Mouse (Mus musculus) testis, adult 2 months (tissue): ENCODE data around the gene Apoc3. TPM values are rescaled to one million over a fixed set of nuclear protein-coding genes. Genes with fewer than 3 reads are reported as not detected.

ENCODE experiments used
- H3K27ac ChIP-seq: fragments of 200-500 bp; 2 replicates; pipeline ENCODE4 v1.5.1; 2012; ENCODE audit warnings: low read depth, low read length; ENCODE audit not compliant: control insufficient read depth, insufficient read depth
- H3K27me3 ChIP-seq: fragments of 200-500 bp; 2 replicates; pipeline ENCODE4 v1.6.1; 2012; ENCODE audit warnings: mild to moderate bottlenecking, low read length, moderate library complexity; ENCODE audit not compliant: control insufficient read depth, insufficient read depth
- H3K36me3 ChIP-seq: fragments of 200-500 bp; 2 replicates; pipeline ENCODE4 v1.6.1; 2012; ENCODE audit warnings: mild to moderate bottlenecking, low read length; ENCODE audit not compliant: control insufficient read depth, insufficient read depth
- H3K4me1 ChIP-seq: fragments of 200-500 bp; 2 replicates; pipeline ENCODE4 v1.6.1; 2012; ENCODE audit warnings: low read length; ENCODE audit not compliant: control insufficient read depth, insufficient read depth
- H3K4me3 ChIP-seq: fragments of 200-500 bp; 2 replicates; pipeline ENCODE4 v1.5.1; 2012; ENCODE audit warnings: low read depth, mild to moderate bottlenecking, low read length, moderate library complexity, mixed read lengths; ENCODE audit not compliant: control insufficient read depth
- CTCF ChIP-seq: fragments of 200-500 bp; IDR thresholded peaks from 2 replicates; pipeline ENCODE4 v1.5.1; 2012; ENCODE audit warnings: low read depth, mild to moderate bottlenecking, inconsistent platforms, low read length, moderate library complexity; ENCODE audit not compliant: control insufficient read depth, insufficient read depth, insufficient replicate concordance
- POLR2A ChIP-seq: fragments of 200-500 bp; IDR thresholded peaks from 2 replicates; pipeline ENCODE4 v1.6.1; 2012; ENCODE audit warnings: low read depth, mild to moderate bottlenecking, inconsistent platforms, low read length, moderate library complexity; ENCODE audit not compliant: control insufficient read depth
- polyA plus RNA-seq: library from polyadenylated mRNA; depleted of rRNA; stranded (reverse); fragments of >200 nt; gene quantifications from 2 replicates; pipeline ENCODE4 v1.2.3, GENCODE M21; 2012

Gene Apoc3
- polyA plus RNA-seq, 1 experiment, result not detected

DNA sequence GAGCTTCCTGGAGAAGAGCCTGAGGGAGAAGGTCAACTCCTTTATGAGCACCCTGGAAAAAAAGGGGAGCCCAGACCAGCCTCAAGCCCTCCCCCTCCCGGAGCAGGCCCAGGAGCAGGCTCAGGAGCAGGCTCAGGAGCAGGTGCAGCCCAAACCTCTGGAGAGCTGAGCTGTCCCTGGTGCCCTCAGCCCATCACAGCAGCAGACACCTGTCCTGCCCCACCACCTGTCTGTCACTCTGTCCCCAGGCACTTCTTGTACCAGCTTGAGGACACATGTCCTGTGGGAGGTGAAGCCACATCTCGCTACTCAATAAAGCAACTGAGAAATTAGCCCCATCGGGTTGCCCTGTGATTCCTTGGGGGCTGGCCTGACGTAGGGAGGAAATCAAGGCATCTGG lies 7.7 kb upstream of the Apoc3 start:
- H3K4me3 ChIP-seq, result no peak overlapping the region
- no peaks in the 10 kb centered on the region for H3K4me1 ChIP-seq
- no peak overlapping the region for H3K27ac ChIP-seq
- TF ChIP-seq CTCF, result no peak
- no peak for TF ChIP-seq POLR2A
- no peaks in the 10 kb centered on the region for H3K27me3 ChIP-seq
- no peaks in the 10 kb centered on the region for H3K36me3 ChIP-seq

DNA sequence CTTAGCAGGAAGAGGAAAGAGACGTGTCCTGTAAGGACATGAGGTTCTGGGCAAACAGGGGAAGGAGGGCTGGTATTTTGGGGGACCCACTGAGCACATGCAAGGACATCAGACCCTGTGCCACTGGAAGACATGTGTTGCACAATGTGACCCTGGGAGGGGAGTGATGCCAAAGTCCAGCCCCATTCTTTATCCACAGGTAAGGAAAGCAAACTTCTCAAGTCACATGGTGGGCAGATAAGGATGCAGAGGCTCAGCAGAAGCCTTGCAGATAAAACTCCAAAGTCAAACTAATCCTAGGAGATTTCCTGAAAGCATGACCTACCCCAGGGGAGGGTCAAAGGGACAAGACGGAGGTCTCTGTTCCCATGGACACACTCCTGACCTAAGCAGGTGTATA lies 6.4 kb upstream of the Apoc3 start:
- H3K36me3 ChIP-seq, result no peaks in the 10 kb centered on the region
- no peak for TF ChIP-seq POLR2A
- no peak for TF ChIP-seq CTCF
- H3K27ac ChIP-seq, result no peak overlapping the region

DNA sequence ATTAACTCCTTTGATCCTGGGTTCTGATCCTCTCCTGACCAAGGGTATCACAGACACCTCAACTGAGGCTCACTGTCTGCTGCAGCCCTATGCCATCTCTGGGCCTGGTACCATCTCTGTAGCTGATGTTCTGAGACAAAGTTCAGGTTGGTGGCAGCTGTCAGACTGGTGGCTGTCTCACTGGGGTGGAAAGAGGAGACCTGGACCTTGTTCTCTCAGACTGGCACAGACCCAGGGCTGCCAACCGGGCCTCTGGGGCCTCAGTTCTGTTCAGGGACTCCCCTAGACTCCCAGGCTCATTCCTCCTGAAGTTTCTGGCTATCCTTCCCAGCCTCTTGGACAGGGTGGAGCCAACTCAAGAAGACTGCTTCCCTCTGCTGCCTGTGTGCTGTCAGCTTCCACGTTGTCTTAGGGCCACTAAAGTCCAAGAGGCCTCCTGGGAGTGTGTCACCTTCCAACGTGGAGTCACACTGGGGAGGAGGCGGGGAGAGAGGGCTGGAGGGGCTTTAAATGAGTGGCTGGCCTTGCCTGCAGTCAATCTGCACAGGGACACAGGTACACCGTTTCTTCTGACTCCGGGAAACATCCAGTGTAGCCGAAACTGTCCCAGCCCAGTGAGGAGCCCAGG lies 5.2 kb upstream of the Apoc3 start, which contains the start of gene Apoa4:
Gene Apoa4 (plus strand): TSS at position 171 of the 628 bp plus-strand sequence.
- no peaks in the 10 kb centered on the region for H3K4me1 ChIP-seq
- H3K4me3 ChIP-seq, result no peak within 1 kb of the TSS
- H3K36me3 ChIP-seq, result no peaks in the 10 kb centered on the region
- no peaks in the 10 kb centered on the region for H3K27me3 ChIP-seq
- TF ChIP-seq POLR2A (no peak), CTCF (no peak)
- H3K27ac ChIP-seq, result no peak within 1 kb of the TSS

More for the DNA sequence above, 6.4 kb upstream of the Apoc3 start:
- Histone ChIP-seq H3K27me3 (no peaks in the 10 kb centered on the region), H3K4me1 (no peaks in the 10 kb centered on the region), H3K4me3 (no peak overlapping the region)

DNA sequence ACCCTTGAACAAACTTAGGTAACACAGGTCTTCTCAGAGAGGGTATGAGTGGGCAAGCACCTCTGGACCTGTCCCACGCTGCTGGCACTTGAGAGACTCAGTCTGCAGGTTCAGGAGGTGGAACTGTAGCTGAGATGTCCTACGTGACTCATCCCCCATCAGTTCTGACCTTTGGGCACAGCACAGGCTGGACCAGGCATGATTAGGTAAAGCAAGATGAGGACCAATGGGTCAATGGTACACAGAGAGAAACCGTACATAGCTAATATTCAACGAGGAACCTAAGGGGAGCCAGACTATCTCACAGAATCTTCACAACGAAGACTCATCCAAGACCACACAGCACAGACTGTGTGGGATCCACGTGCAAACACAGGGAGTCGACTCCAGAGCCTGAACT lies 3.4 kb upstream of the Apoc3 start:
- Histone ChIP-seq H3K4me3 (no peak overlapping the region), H3K27ac (no peak overlapping the region), H3K4me1 (no peaks in the 10 kb centered on the region), H3K36me3 (no peaks in the 10 kb centered on the region), H3K27me3 (no peaks in the 10 kb centered on the region)
- TF ChIP-seq CTCF, result no peak
- TF ChIP-seq POLR2A, result no peak

DNA sequence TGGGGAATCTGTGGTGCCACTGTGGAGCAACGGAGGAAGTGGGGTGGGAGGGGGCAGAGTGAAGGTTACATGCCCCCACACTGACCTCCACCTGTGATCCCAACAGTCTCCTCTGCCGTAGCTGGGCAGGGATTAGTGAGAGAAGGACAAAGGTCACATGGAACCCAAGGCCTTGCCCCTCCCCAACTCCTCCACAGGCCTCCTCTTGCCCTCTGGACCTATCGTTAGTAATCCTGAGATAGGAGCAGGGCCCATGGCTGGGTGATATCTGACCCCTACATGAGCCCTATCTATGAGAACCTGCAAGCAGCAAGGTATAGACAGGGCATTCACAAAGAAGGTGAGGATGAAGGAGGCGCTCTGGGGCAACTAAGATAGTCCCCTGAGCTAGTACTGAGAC lies 213 bp upstream of the Apoc3 start:
- H3K27ac ChIP-seq, result no peak overlapping the region
- no peaks in the 10 kb centered on the region for H3K27me3 ChIP-seq
- no peak overlapping the region for H3K4me3 ChIP-seq
- TF ChIP-seq POLR2A, result no peak
- TF ChIP-seq CTCF, result no peak
- H3K36me3 ChIP-seq, result no peaks in the 10 kb centered on the region
- peaks cover under 1% of the 10 kb centered on the region; the same call in 1 of the 2 replicates for H3K4me1 ChIP-seq

DNA sequence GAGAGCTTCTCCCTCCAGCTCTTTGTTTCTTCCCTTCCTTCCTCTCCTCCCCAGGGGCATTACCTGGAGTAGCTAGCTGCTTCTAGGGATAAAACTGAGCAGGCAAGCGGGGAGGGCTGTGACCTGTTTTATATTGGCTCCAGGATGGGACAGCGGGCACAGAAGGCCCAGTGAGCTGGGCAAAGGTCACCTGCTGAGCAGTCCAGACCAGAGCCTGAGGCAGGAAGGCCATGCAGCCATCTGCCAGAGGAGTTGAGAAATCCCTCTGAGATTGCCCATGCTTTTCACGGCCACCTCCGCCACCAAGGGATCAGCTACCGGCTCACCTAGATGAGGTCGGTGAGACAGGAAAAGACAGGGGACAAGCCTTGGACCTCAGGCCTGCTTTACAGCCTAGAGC lies 240 bp downstream of the Apoc3 start:
- TF ChIP-seq POLR2A (no peak), CTCF (no peak)
- Histone ChIP-seq H3K4me3 (no peak overlapping the region), H3K27me3 (no peaks in the 10 kb centered on the region), H3K36me3 (no peaks in the 10 kb centered on the region), H3K4me1 (peaks cover 5% of the 10 kb centered on the region; the same call in 1 of the 2 replicates), H3K27ac (no peak overlapping the region)

DNA sequence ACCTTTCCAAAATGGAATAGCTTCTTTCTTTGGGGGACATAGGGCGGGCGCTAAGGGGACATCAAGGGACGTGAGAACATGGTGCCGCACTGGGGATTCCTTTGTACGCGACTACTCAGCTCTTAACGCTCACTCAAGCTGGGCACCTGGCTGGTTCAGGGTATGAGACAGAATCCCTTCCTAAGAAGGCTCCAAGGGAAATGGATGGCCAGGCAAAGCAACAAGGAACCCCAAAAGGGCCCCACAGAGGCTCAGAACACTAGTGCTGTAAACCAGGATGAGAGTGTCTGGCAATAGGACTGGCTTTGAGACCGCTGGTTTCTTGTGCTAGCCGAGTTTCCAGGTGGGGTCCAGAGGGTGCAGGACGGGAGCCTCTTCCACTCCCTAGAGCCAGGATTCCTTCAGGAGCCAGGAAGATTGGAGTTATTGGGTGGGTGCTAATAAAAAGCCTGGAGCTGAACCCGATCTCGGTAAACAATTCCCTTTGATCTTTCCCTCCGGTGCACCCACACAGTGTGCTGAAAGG lies 4.9 kb downstream of the Apoc3 start:
- no peak overlapping the region for H3K27ac ChIP-seq
- H3K4me1 ChIP-seq, result peaks cover 11% of the 10 kb centered on the region; the same call in 1 of the 2 replicates
- H3K4me3 ChIP-seq, result peak overlapping the region; percentile 32
- no peaks in the 10 kb centered on the region for H3K27me3 ChIP-seq
- TF ChIP-seq CTCF (no peak), POLR2A (no peak)
- H3K36me3 ChIP-seq, result no peaks in the 10 kb centered on the region
